Mouse (Mus musculus) mesoderm, embryonic 11.5 days (tissue): Measurements from ENCODE around the gene Zfp300.

Source experiments
- DNase-seq: peaks from one replicate; pipeline ENCODE4 v3.0.0-alpha.2; 2012; ENCODE audit warnings: low read depth, low spot score

Zfp300 gene

DNA sequence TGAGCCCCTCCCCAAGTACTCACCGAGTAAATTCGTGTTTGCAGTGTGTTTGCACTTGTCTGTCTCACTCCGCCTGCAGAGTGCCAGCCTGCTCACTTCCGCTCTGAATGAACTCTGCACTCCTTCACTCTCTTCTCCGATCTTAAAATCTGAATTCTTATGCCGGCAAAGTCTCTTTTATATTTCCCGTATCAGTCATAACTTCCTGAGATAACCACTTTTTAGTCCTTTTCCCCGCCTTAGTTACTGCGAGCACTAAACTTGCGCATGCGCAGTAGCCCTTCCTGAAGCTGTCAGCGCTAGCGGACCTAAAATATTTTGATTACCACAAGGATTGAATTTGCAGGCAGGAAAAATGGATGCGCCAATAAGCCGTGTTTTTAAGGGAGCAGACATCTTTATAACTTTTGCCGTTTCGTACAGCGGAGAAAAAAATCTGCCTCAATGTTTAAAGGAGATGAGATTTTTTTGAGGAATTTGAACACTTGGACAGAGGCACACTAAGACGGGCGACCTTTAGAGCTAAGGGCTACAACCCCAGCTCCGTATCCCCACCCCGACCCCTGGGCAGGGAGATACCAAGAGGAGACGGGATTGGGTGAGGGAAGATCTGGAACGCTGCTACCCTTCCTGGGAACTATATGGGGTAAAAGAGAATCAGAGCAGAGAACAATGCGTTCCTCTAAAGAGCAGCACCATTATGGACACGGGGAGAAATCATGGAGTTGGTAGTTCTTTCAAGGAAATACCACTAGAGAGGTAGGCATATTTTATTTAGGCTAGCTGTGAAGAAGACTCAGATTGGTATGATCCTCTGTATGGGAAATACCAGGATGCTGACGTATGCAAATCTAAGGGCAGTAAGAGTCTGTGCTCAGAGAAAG lies at the start of gene Zfp300:
TSS of gene Zfp300 (minus strand) at position 545 of the 884 bp plus-strand sequence.
- peak; percentile 78 for DNase-seq

DNA sequence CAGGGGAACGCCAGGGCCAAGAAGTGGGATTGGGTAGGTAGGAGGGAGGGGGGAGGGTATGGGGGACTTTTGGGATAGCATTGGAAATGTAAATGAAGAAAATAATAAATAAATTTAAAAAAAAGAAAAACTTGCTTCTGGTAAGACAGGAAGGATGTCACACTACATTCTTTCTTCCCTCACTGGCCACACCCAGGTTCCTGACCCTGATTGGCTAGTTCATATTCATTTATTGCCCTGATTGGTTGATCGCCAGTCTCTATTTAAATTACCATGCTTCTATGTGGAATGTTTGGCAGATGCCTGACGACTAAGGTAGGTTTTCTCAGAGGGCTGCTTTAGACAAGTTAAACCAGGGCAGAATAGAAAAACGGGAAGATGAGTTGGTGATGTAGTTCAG lies 26.2 kb upstream of the Zfp300 start, which contains the start of gene Ssxa1:
TSS of gene Ssxa1 (plus strand) at position 301 of the 400 bp plus-strand sequence.
- no peak for DNase-seq

DNA sequence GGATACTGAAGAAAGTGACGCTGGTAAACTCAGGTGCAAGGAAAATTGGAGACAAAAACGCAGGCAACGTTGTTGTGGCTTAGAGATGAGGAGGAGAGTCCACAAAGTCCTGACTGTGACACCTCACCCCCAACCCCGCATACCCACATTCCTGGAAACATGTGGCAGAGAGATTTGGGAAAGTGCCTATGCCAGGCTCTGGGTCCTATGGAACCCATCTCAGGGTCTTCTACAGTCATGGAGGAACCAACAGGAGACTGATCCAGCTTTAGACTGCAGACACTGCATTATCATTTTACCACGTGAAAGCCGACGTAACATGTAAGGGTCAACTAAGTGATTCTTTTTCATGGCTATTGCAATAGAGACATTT lies 526 bp upstream of the Zfp300 start:
- DNase-seq = no peak

DNA sequence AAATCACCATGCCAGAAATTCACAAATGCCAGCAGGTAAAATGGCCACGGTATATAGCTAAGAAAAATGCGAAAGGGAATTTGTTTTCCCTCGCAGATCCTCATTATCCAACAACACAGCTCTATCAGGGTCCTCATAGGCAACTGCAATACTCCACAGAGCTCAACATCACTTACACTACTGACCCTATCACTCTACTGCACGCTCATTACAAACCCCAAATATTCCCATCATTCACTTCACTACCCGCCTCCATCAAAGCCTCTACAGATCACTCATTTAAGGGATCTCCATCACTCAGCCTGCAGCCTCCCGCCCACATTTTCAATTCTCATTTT lies 713 bp downstream of the Zfp300 start:
- DNase-seq = no peak

DNA sequence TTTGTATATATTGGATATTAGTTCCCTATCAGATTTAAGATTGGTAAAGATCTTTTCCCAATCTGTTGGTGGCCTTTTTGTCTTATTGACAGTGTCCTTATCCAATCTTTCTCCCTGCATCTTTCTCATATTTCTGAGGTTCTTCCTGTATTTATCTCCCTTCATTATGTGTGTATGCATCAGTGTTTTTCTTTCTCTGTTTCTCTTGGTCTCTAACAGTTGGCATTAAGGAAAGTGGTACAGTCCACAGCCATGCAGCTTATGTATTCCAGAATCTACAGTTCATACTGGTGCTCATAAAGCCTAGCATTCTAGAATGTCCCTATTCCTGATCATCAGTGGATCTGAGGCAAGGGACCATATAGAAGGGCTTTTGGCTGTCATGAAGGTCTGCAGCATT lies 21.2 kb downstream of the Zfp300 start, which contains the start of gene Spaca5:
TSS of gene Spaca5 (plus strand) at position 301 of the 400 bp plus-strand sequence.
- no peak for DNase-seq

DNA sequence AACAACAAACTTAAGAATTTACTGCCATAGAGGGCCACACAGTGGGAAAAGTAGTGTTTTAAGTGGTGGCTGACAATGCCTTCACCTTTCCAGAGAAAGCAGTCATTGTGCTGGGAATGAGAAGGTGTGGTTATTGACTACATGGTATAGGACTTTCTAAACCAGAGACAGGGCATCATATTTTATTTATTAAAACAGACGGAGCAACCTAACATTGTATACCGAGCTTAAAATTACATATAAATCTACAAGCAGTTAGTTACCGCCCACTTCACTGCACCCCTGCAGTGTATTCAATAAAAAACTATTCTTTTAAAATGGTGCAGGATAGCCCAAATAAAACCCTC lies 26.8 kb downstream of the Zfp300 start:
- no peak for DNase-seq

DNA sequence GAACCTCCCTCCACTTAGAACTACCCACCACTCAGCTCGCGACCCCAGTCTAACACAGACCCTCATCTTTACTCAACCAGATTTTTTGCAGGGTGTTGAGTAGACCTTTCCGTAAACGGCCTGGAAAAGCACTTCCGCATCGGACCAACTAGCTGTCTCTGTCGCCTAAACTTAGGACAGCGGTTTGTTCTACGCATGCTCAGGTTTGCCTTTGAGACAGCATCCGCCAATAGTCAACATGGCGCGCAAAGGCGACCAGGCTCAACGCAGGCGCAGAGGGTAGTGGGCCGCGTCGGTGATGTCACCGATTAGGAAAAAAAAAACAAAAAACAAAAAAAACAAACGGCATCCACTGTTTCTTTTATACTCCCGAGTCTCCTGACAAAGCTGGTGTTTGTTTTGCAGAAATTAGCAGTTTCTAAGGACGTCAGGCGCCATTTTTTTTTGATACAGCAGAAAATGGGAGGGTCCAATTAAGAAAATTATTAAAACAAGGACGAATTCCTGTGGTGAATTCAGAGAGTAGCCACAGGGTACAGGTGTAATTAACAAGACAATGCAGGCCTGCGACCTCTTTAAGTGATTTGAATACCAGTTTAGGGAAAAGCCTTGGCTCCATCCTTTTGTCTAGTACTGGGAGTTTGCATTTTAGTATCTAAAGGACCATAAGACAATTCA lies 27.3 kb downstream of the Zfp300 start, which contains the start of gene Zfp182:
TSS of gene Zfp182 (minus strand) at position 451 of the 678 bp plus-strand sequence.
- peak; percentile 75 for DNase-seq

DNA sequence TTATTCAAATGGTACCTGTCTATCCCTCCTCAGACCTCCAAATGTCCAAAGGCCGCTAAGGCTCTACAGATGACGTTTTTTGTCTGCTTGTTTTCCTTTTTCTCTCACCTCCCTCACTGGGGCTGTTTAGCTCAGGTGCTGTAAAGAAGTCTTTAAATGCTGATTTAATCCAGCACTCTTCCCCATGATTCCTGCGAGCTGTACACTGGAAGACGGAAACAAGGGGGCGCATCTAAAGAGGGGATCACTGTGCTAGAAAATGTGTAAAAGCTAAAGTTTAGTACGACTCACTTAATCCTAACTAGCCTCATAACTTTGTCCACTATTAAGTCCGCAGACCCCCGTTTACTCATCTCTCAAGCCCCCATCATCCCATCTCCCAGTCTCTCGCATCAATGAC lies 27.9 kb downstream of the Zfp300 start:
- peak; percentile 0 for DNase-seq
